7 mouse cellular contexts compared by ENCODE assay signal in genomic region chr3:107101456-107101786, GRCm38 (mm10). TPM values are rescaled to one million over a fixed set of nuclear protein-coding genes. Genes with fewer than 3 reads are reported as not detected.
A peak's percentile ranks its signal among the peaks of the same experiment; 100 is the strongest.
DNase-seq lines count a peak whose midpoint lies in the region; ATAC-seq lines count a peak whose summit lies in the region.

No protein-coding gene starts in this region.

- 1% methylated on average over 30 of the region's 41 CpGs for WGBS in lung, embryonic 16.5 days
- under 1% methylated on average over 41 of the region's 41 CpGs for WGBS in forebrain, embryonic 11.5 days
- WGBS in neural tube, embryonic 13.5 days = under 1% methylated on average over 41 of the region's 41 CpGs

- no peak for ATAC-seq in lung, embryonic 16.5 days (ENCODE audit: low read depth)
- ATAC-seq in forebrain, embryonic 11.5 days (replicated peaks; ENCODE audit: low FRiP score) = peak; percentile 57
- peak; percentile 80 for ATAC-seq in neural tube, embryonic 13.5 days (ENCODE audit: low read depth)

- H3K27ac ChIP-seq in lung, embryonic 16.5 days (ENCODE audit: low read length) = no peak overlapping the region
- no peak overlapping the region for H3K27ac ChIP-seq in forebrain, embryonic 11.5 days (ENCODE audit: low read depth, low read length)
- peak overlapping the region; percentile 90 for H3K27ac ChIP-seq in neural tube, embryonic 13.5 days (replicated peaks)

- H3K4me1 ChIP-seq in lung, embryonic 16.5 days (replicated peaks; ENCODE audit: control insufficient read depth, insufficient read depth, low read length) = 0 out of 2 replicates have a peak, but pooled peaks cover 5% of the 10 kb centered on the region
- peaks cover 2% of the 10 kb centered on the region; the same call in 1 of the 2 replicates for H3K4me1 ChIP-seq in forebrain, embryonic 11.5 days (replicated peaks; ENCODE audit: control insufficient read depth, insufficient read depth, low read length)
- H3K4me1 ChIP-seq in neural tube, embryonic 13.5 days (replicated peaks) = peaks cover 44% of the 10 kb centered on the region

- no peak for DNase-seq in lung, postnatal 10 days
- DNase-seq in cerebellum, adult 11-12 months = peak; percentile 88
- DNase-seq in forebrain, embryonic 11.5 days (ENCODE audit: low spot score) = peak; percentile 63
- DNase-seq in kidney, postnatal 10 days = peak; percentile 13
- DNase-seq in urinary bladder, postnatal 10 days (ENCODE audit: low spot score) = no peak

- H3K27me3 ChIP-seq in lung, embryonic 16.5 days (ENCODE audit: control insufficient read depth, insufficient read depth, low read depth, low read length) = peaks cover 46% of the 10 kb centered on the region
- H3K27me3 ChIP-seq in forebrain, embryonic 11.5 days (ENCODE audit: control insufficient read depth, insufficient read depth, low read length) = peaks cover 30% of the 10 kb centered on the region
- H3K27me3 ChIP-seq in neural tube, embryonic 13.5 days = peaks cover 35% of the 10 kb centered on the region

- H3K36me3 ChIP-seq in lung, embryonic 16.5 days (ENCODE audit: control insufficient read depth, insufficient read depth, low read length) = no peaks in the 10 kb centered on the region
- no peaks in the 10 kb centered on the region for H3K36me3 ChIP-seq in forebrain, embryonic 11.5 days (ENCODE audit: control insufficient read depth, insufficient read depth, low read length)
- 0 out of 2 replicates have a peak, but pooled peaks cover 10% of the 10 kb centered on the region for H3K36me3 ChIP-seq in neural tube, embryonic 13.5 days

- H3K9me3 ChIP-seq in lung, embryonic 16.5 days (ENCODE audit: control insufficient read depth, low read length) = no peaks in the 10 kb centered on the region
- H3K9me3 ChIP-seq in forebrain, embryonic 11.5 days (ENCODE audit: control insufficient read depth, low read length) = no peaks in the 10 kb centered on the region
- H3K9me3 ChIP-seq in neural tube, embryonic 13.5 days = no peaks in the 10 kb centered on the region

- peak overlapping the region; percentile 72 for H3K4me2 ChIP-seq in lung, embryonic 16.5 days (ENCODE audit: low read depth, low read length)
- peak overlapping the region; percentile 99 for H3K4me2 ChIP-seq in forebrain, embryonic 11.5 days (ENCODE audit: low read depth, low read length, severe bottlenecking)
- H3K4me2 ChIP-seq in neural tube, embryonic 13.5 days = peak overlapping the region; percentile 89

- H3K4me3 ChIP-seq in lung, embryonic 16.5 days (ENCODE audit: low read length) = peak overlapping the region; percentile 47
- H3K4me3 ChIP-seq in forebrain, embryonic 11.5 days (ENCODE audit: low read depth, low read length) = peak overlapping the region; percentile 58
- H3K4me3 ChIP-seq in neural tube, embryonic 13.5 days = peak overlapping the region; percentile 70

- H3K9ac ChIP-seq in lung, embryonic 16.5 days (ENCODE audit: low read length) = peak overlapping the region; percentile 60
- peak overlapping the region; percentile 55 for H3K9ac ChIP-seq in forebrain, embryonic 11.5 days (ENCODE audit: low read length)
- H3K9ac ChIP-seq in neural tube, embryonic 13.5 days = peak overlapping the region; percentile 86

RNA-seq across cellular contexts. Expression of gene Kcna2, which starts 0.5 kb away (rescaled TPM):
- polyA plus RNA-seq in lung, embryonic 16.5 days (2015; fragmentation: Nextera tagmentation; extraction: Ambion mirVana) = 0.72 and 0.80 TPM in 2 replicates
- 0.05 and 0.20 TPM in 2 replicates for polyA plus RNA-seq in forebrain, embryonic 11.5 days (2014; fragmentation: Nextera tagmentation; extraction: Ambion mirVana)
- 1.5 and 1.9 TPM in 2 replicates for polyA plus RNA-seq in neural tube, embryonic 13.5 days (2015; fragmentation: Nextera tagmentation; extraction: Ambion mirVana)

Comparison
In these comparisons a context has a peak if more than half of its experiments do, and no peak if none do; other contexts are left out.
1. DNase-seq: peak in cerebellum, adult 11-12 months (single experiment), forebrain, embryonic 11.5 days (single experiment) and kidney, postnatal 10 days (single experiment); none in lung, postnatal 10 days (single experiment) and urinary bladder, postnatal 10 days (single experiment).
2. Peak in every context shown above with its lines, with median percentiles within 50 percentile points of each other: H3K4me2 ChIP-seq, H3K4me3 ChIP-seq and H3K9ac ChIP-seq.